Mouse (Mus musculus) lung, postnatal 36 days (tissue): ENCODE measurements at regions not wholly inside any gene's neighbourhood (a gene's known extent, or its start where the extent isn't known, plus 50 kb on each side); places are given as distances from the start of the nearest gene placed in this dataset.
A peak's percentile ranks its signal among the peaks of the same experiment; 100 is the strongest.
"Not testable (repeated sequence)": the region's sequence is repeated elsewhere in the genome, so short reads cannot be mapped to it uniquely, and the experiment has no call there.

Experiments used
- DNase-seq: peaks from one replicate; pipeline ENCODE4 v3.0.0; 2022; ENCODE audit warnings: mixed read lengths

GRCm38 (mm10) chr13:12726831-12727230 is 73.0 kb downstream of the Prl2c3 start:
- DNase-seq = peak; percentile 71

DNA sequence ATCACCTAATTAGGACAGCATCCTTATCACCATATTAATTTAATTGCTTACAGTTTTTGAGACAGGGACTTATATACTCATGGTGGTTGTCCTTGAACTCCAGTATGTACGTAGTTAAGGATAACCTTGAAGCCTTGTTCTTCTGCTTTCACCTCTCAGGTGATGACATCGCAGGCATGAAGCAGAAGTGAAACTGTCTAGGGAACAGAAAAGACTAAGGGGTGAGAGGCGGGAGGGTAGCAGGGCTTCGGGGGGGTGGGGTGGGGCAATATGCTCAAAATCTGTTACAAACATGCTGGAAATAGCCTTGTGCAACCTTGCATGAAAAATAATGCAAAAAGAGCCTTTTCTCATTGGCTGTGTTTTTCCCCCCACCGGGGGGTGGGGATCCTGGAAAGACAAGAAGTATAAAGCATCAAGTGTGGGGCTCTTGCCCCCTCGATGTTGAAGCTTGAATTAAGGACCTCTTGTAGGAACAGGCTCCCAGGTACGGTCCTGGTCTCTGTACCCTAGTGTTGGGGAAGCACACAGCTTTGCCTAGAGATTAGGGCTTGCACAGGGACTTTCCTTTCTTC is 81.8 kb downstream of the Prl2c3 start:
- peak; percentile 54 for DNase-seq

DNA sequence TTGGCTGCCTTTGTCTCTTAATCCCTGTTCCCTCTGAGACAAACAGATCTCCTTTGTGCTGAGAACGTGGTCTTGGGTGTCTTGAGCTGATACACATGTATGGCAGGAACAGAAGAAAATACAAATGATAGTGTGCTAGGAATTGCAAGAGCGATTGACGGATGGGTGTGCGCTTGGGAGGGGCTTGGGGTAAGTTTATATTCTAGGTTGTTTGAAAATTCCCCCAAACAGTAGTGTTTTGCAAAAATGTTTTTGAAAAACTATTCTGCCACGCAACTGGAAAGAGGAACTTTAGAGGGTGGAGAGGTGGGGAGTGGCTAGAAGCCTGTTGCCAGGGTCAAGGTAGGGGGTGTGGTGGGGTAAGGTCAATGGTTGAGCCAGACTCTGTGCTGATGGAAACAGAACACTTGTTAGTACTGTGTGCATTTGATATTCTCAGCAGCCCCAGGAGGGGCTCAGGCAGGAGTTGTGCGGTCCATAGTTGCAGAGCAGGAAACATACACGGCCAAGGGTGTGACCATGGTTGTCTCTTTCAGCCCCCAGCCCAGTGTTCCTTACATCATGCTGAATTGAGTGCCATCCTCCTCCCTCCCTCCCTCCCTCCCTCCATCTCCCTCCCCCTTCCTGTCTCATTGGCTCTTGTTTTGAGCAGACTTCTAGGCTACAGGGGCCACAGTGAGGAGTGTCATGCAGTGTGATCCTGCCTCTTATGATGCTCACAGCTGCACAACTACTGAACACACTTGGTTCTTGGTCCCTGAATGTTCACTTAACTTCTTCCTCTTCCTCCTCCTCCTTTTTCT is 88.2 kb downstream of the Prl2c3 start:
- DNase-seq = peak; percentile 4

DNA sequence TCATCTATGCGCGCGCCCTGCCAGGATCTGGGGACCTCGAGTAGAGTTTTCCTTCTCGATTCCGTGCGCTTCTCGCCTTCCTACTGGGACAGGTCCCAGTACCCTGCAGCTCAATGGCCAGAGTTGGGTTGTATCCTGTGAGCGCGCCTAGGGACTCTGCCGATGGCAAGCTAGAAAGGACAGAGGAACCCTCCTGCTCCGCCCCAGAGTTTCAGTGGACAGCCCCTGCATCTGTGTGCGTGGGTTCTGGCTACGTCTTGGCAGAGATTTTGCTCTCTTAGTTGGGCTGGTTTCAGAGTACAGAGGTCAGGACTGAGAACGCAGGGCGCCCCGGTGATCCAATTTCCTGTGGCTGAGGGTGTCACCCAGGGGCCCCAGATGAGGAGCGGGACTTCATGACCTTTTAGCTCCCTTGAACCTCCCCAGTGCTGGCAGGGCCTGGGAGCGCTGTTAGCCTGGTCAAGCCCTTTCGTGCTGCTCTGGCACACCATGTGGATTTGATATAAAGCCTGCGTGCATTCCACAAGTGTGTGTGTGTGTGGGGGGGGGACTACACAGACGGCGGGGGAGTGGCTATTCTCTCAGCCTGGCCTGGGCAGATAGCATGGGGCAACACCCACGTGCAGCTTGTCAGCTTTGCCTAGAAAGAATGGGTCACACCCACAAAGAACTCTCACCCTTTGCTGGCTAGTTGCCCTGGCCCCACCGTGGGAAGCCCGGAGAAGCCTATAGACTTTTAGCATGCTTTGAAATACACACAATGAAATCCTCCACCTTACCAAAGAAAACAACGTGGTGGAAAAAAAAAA is 96.9 kb downstream of the Prl2c3 start:
- DNase-seq = peak; percentile 17

GRCm38 (mm10) chr13:12702111-12702803 is 97.6 kb downstream of the Prl2c3 start:
- peak; percentile 25 for DNase-seq

GRCm38 (mm10) chr13:12693593-12694118 is 106.2 kb downstream of the Prl2c3 start:
- not testable (repeated sequence) for DNase-seq

DNA sequence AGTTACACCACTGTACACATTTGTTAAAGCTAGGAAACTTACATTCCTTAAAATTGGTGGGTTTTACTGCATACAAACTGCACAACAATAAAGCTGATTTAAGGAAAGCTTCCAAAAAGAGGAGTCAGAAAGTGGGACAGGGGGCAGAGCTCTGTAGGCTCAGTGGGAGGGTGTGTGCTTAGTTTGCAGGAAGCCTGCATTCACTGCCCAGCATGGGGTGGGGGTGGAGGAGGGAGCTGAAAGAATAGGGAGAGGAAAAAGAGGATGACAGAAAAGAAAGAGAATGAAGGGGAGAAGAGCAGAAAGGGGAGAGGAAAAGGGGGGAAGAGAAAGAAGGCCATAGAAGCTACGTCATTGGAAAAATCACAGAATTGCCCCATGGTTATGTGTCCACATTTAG is 111.1 kb downstream of the Prl2c3 start:
- not testable (repeated sequence) for DNase-seq

DNA sequence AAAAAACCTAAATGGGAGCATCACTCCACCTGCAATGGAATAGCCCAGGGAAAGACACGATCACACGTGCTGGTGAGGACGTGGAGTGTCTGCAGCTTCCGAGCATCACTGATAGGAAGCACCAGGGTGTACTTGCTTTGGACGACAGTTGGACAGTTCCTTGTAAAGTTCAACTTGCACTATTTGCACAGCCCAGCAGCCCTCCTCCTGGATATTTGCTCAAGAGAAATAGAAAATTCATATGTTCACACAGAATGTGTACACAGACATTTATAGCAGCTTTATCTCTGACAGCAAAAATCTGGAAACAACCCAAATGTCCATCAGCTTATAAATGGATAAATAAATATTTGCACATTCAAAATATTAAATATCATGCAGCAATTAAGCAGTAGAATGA is 111.7 kb downstream of the Prl2c3 start:
- not testable (repeated sequence) for DNase-seq

- DNase-seq = not testable (repeated sequence)
Measured at GRCm38 (mm10) chr13:12680954-12681571, 115.4 kb downstream of the Ero1lb start.

GRCm38 (mm10) chr13:12680283-12680953 is 114.7 kb downstream of the Ero1lb start:
- DNase-seq = peak; percentile 82

GRCm38 (mm10) chr13:12677372-12677771 is 111.7 kb downstream of the Ero1lb start:
- DNase-seq = no peak

- DNase-seq = not testable (repeated sequence)
Measured at GRCm38 (mm10) chr13:12671011-12671410, 105.3 kb downstream of the Ero1lb start.

- DNase-seq = not testable (repeated sequence)
Measured at GRCm38 (mm10) chr13:12668742-12669141, 103.1 kb downstream of the Ero1lb start.

DNA sequence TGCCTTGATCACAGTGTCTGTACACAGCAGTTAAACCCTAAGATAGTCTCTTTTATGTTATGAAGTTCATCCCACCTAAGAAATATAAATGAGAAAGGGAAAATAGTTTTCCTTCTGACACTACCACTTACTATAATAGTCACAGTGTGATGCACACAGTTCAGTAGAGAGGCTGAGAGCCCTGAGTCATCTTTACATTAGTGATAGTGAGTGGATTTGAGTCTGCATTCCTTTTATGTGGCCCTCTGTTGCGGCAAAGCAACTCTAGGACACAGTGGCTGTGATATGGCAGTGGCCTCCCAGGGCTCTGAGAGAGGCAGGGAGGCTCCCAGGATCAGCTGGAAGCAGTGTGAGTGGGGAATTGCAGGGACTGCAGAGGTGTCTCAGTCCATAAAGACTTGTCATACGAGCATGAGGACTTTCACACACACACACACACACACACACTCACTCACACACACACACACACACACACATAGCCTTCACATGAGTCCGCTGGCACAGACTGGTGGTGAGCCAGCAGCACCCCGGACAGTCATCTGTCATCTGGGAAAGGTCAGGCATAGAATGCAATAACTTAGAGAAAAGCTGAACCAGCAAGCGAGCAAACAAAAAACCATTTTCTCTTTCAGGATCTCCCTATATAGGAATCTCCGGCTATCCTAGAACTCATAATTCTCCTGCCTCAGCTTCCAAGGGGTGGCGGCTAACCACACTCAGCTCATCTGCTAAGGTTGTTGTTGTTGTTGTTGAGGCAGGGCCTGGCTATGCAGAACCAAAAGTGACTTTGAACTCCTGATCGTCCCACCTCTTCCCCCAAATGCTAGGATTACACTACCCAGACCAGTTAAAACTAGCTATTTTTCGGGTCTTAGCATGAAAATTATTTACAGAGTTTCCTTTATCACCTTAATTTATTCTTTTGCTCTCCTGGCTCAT is 102.3 kb downstream of the Ero1lb start:
- DNase-seq = not testable (repeated sequence)

DNA sequence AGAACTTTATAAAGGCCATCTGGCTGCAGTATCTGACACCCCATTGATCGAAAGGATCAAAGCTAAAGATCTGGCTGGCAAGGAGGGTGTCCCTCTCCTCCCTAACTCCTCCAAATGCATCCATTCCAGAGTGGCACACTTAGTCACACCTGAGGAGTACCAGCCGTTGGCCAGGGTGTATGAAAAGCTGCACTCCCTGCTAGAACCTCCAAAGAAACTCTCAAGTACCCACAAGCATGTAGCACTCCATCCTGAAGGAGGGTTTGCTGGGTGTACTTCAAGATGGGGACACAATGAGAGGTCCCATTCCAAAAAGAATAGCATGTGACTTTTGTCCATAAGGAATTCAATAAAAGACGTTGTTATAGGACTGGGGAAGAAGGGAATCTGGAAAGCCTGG is 100.4 kb downstream of the Ero1lb start:
- peak; percentile 15 for DNase-seq
